Mouse (Mus musculus) small intestine, adult 2 months (tissue): Measurements from ENCODE around the gene Lgr5. TPM values are rescaled to one million over a fixed set of nuclear protein-coding genes. Genes with fewer than 3 reads are reported as not detected.

ENCODE experiments used
- H3K27ac ChIP-seq: fragments of 200-500 bp; 2 replicates; pipeline ENCODE4 v1.5.1; 2012; ENCODE audit warnings: low read depth, low read length, control low read depth, inconsistent platforms; ENCODE audit not compliant: insufficient read depth
- H3K27me3 ChIP-seq: fragments of 200-500 bp; 2 replicates; pipeline ENCODE4 v1.6.1; 2012; ENCODE audit warnings: mild to moderate bottlenecking, moderate library complexity, low read length, inconsistent platforms; ENCODE audit not compliant: control insufficient read depth, insufficient read depth
- H3K36me3 ChIP-seq: fragments of 200-500 bp; 2 replicates; pipeline ENCODE4 v1.6.1; 2012; ENCODE audit warnings: mild to moderate bottlenecking, low read length, control low read depth, inconsistent platforms; ENCODE audit not compliant: control insufficient read depth, insufficient read depth
- H3K4me1 ChIP-seq: fragments of 200-500 bp; 2 replicates; pipeline ENCODE4 v1.6.1; 2012; ENCODE audit warnings: low read length, inconsistent platforms, mixed read lengths; ENCODE audit not compliant: control insufficient read depth, insufficient read depth, insufficient read length
- H3K4me3 ChIP-seq: fragments of 200-500 bp; 2 replicates; pipeline ENCODE4 v1.5.1; 2012; ENCODE audit warnings: low read depth, mild to moderate bottlenecking, control low read depth, inconsistent platforms, low read length, moderate library complexity
- CTCF ChIP-seq: fragments of 200-500 bp; IDR thresholded peaks from 2 replicates; pipeline ENCODE4 v1.5.1; 2012; ENCODE audit warnings: low read depth, mild to moderate bottlenecking, control low read depth, inconsistent platforms, low read length, moderate library complexity, mixed read lengths; ENCODE audit not compliant: insufficient replicate concordance, insufficient read length; ENCODE audit errors: extremely low read depth
- POLR2A ChIP-seq: fragments of 200-500 bp; IDR thresholded peaks from 2 replicates; pipeline ENCODE4 v1.6.1; 2012; ENCODE audit warnings: low read depth, mild to moderate bottlenecking, control low read depth, inconsistent platforms, low read length, moderate library complexity
- WGBS: fragments of 180-500 bp; shearing (Covaris S2); methylation state at CpG from one replicate; pipeline ENCODE4 v1.1.7; 2018; 5-methylcytosine and 5-hydroxymethylcytosine counted together
- polyA plus RNA-seq: library from polyadenylated mRNA; depleted of rRNA; stranded (reverse); fragments of >200 nt; gene quantifications from 2 replicates; pipeline ENCODE4 v1.2.3, GENCODE M21; 2012

Lgr5 gene
- polyA plus RNA-seq, 1 experiment = 15.0 TPM

DNA sequence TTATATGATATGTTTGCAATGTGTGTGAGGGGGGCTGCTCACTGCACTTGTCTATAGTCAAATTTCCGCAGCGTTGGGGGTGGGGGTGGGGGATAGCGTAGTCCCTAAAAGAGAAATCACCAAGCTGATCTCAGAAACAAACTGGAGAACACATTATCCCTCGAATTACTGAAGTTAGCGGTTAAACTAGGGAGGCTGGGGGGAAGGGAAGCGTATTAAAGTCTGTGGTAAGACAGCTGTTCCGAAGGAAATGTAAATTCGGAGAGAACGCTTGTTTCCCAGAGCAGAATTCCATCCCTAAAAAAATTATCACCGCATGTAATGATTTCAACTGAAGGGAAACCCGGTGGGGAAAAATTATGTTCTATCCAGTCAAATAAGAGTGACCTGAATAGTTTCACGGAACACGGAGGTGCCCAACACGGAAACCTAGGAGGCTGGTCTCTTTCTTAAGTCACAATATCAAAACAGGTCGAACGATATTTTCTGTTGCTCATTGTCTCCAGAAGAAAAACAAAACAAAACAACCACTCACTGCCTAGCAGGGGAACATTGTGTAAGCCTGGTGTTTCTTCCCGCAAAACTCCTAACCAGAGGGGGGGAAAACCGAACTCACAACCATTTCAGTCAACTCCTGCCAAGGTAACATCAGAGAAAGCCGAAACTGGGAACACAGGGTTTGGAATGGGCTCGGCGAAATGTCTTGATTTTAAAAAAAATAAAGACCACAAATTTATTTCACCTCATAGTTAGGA, 1.9 kb downstream of the Lgr5 start:
- Histone ChIP-seq H3K27ac (no peak overlapping the region), H3K4me3 (peak overlapping the region; percentile 55), H3K27me3 (peaks cover 15% of the 10 kb centered on the region), H3K4me1 (peaks cover 6% of the 10 kb centered on the region), H3K36me3 (no peaks in the 10 kb centered on the region)
- TF ChIP-seq POLR2A (no peak), CTCF (no peak)
- 1% methylated on average over 21 of the region's 21 CpGs for WGBS

DNA sequence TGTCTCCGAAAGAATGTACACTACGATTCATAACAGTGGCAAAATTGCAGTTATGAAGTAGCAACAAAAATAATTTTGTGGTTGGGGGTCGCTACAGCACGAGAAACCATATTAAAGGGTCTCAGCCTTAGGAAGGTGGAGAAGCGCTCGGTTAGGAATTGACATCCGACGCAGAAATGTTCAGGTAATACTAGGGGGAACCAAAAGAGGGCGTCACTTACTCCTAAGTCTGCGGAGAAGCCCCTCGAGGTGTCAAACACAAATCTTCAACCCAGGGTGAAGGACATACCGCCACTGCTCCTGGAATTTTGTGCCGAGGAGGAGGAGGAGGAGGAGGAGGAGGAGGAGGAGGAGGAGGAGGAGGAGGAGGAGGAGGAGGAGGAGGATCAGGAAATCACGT, 2.9 kb downstream of the Lgr5 start:
- Histone ChIP-seq H3K36me3 (no peaks in the 10 kb centered on the region), H3K27me3 (peaks cover 15% of the 10 kb centered on the region), H3K27ac (no peak overlapping the region), H3K4me1 (peaks cover 6% of the 10 kb centered on the region), H3K4me3 (peak overlapping the region; percentile 27; the same call in 1 of the 2 replicates)
- TF ChIP-seq POLR2A (no peak), CTCF (no peak)
- WGBS = 11% methylated on average over 13 of the region's 14 CpGs

DNA sequence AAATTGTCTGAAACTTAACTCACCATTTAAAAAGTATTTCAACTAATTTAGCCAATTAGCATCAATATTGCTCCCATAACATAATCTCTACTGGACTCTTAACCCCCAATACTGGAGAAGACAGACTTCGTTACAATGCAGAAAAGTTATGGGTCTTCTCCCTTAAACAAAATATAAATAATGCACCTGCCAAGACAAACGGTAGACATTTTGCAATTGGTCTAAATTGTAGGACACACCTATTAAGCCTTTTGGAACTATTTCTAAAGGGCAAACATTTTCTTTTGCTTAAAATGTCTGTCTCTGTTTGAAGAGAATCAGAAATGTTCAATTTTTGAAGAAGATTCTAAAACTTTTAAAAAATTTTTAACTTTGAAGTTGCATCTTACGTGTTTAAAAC, 4.5 kb downstream of the Lgr5 start:
- 48% methylated on average over 3 of the region's 3 CpGs for WGBS
- Histone ChIP-seq H3K27me3 (peaks cover 13% of the 10 kb centered on the region), H3K4me1 (peaks cover 6% of the 10 kb centered on the region), H3K36me3 (no peaks in the 10 kb centered on the region), H3K27ac (no peak overlapping the region), H3K4me3 (no peak overlapping the region)
- TF ChIP-seq CTCF = no peak
- TF ChIP-seq POLR2A = no peak

DNA sequence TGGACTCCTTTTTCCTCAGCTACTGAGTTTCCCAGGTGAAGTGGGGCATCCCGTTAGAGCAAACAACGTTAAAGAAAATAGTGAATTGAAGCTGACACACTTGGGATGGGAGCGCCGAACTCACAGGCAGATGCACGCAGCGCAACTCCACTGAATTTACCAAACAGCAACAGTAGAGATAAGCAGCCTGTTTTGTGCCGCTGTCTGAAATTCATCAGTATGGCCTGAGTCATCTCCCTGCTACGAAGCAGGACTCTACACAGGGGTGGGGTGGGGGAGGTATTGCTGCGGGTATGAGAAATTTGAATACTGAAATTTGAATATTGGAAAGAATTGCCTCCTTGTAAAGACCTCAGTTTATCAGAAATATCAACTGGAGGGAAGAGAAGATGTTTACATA, 5.6 kb downstream of the Lgr5 start:
- H3K4me3 ChIP-seq = no peak overlapping the region
- H3K27me3 ChIP-seq = peaks cover 4% of the 10 kb centered on the region
- H3K27ac ChIP-seq = no peak overlapping the region
- no peaks in the 10 kb centered on the region for H3K36me3 ChIP-seq
- 43% methylated on average over 9 of the region's 9 CpGs for WGBS
- H3K4me1 ChIP-seq = peaks cover 3% of the 10 kb centered on the region
- TF ChIP-seq POLR2A (no peak), CTCF (no peak)

DNA sequence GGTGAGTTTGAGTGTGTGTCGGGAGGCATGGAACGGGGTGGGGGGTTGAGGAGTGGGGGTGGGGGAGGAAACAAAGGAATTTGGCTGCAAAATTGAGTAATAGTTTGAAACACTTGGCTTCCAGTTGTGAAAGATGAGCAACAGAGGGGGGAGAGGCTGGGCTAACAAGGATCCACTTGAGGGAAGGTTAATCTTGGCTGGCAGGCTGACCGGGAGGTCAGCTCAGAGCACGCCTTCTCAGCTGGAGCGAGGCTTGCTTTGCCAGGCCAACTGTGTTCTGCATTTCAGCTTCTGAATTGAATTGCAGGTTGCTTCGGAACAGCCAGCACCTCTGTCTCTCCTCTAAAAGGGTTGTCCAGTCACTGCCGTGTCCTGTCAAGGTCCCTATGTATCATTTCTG, 8.1 kb downstream of the Lgr5 start:
- Histone ChIP-seq H3K4me1 (no peaks in the 10 kb centered on the region), H3K27me3 (no peaks in the 10 kb centered on the region), H3K27ac (no peak overlapping the region), H3K4me3 (no peak overlapping the region), H3K36me3 (no peaks in the 10 kb centered on the region)
- no peak for TF ChIP-seq POLR2A
- 59% methylated on average over 7 of the region's 7 CpGs for WGBS

DNA sequence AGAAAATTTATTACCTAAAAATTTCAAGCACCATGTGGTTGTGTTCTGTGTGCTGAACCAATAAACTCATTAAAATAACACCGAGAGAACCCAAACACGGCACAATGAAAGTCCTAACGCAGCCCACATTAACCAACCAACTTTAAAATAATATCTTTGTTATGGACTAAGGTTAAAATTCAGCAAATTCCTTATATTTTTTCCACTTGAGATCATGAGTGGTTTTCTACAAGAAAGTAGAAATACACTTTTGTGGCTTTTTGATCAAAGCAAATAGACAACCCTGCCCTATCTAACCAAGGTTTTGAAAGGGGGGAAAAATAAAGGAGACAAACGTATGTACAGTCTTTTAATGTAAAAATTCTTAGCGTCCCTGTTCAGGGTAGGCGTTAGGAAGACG, 8.5 kb downstream of the Lgr5 start:
- Histone ChIP-seq H3K4me3 (no peak overlapping the region), H3K27me3 (no peaks in the 10 kb centered on the region), H3K4me1 (no peaks in the 10 kb centered on the region), H3K27ac (no peak overlapping the region), H3K36me3 (no peaks in the 10 kb centered on the region)
- 84% methylated on average over 7 of the region's 7 CpGs for WGBS
- TF ChIP-seq CTCF = no peak
- no peak for TF ChIP-seq POLR2A

DNA sequence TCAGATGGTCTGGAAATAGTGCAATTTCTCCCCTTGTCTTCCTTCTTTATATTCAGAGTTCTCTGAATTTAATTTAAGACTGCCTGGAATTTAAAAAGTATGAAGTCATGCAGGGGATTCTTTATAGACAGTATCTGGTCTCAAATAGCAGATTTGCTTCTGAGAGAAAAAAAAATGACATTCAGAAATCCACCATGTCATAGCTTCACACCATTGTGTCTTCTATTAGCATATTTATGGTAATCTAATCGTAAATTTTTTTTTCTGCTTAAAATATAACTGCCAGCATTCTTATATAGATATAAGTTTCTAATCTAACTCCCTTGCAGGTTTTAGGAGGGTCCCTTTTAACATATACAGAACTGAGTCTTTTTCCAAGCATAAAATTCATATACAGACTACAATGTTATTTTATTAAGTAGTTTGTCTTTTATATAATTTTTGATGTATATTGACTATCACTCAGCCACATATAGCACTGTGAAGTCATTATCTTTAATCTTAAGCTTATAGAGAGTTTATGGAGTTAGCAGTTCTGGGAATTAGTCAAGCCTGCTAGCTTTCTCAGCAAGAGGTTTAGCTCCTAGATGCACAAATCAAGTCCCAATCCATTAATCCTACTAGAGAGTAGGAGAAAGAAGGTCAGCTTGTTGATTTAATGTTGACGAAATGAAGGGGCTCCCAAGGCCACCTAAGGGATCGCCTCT, 15.7 kb downstream of the Lgr5 start:
- WGBS = 67% methylated on average over 3 of the region's 3 CpGs
- H3K4me3 ChIP-seq = no peak overlapping the region
- no peaks in the 10 kb centered on the region for H3K4me1 ChIP-seq
- no peaks in the 10 kb centered on the region for H3K36me3 ChIP-seq
- no peaks in the 10 kb centered on the region for H3K27me3 ChIP-seq
- TF ChIP-seq CTCF = no peak
- TF ChIP-seq POLR2A = no peak
- H3K27ac ChIP-seq = no peak overlapping the region
